Mouse (Mus musculus) CD4-positive, CD25-positive, alpha-beta regulatory T cell, adult 9 weeks (primary cell): ENCODE data around the gene Cfap58. TPM values are rescaled to one million over a fixed set of nuclear protein-coding genes. Genes with fewer than 3 reads are reported as not detected.

Experiments used
- polyA plus RNA-seq: library from polyadenylated mRNA; unstranded; fragments of 100-300 nt; shearing (Covaris generic); gene quantifications from one replicate; pipeline ENCODE4 v1.2.1, GENCODE M21; 2017

The Cfap58 gene
- polyA plus RNA-seq, result not detected

DNA sequence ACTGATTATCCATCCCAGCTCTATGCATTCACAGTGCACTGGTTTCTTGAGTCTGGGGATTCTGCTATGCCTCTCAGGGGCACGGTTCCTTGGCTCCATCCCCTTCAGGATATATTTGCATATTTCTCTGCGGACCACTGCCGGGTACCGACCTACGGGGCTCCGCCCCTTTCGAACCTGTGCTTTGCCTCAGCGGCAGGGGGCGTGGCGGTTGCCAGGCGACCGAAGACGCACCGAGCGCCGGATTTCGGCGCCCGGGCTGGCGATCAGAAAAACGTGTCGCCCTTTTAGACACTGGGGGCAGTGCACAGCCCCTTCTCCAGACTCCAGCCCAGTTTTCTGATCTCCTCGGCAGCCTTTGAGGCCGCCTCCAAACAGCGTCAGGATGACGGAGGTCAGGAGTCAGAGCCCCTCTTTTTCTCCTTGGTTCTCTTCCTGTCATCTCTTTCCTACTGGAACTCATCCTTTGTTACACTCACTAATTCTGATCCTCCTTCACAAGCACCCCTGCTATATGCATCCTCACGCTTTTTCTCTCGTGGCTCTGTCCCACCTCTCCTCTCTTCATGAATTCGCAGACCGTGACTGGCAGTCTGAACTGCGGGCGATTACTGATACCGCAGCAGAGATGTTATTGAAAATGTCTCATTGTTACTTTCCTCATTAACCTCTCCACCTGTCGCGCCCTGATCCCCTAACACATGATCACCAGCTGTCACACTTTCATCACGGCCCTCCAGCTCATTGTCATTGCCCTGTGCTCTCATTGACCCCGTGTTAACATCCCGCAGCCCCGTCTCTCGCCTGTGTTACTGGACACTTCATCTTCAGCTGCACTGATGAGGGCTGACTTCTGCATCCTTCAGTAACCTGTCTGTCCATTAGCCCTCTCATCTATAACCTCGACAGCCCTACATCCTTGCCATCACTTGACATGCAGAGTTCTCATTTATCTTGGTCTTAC, at the start of gene Cfap58:
TSS of gene Cfap58 (plus strand) at position 233 of the 964 bp plus-strand sequence.

DNA sequence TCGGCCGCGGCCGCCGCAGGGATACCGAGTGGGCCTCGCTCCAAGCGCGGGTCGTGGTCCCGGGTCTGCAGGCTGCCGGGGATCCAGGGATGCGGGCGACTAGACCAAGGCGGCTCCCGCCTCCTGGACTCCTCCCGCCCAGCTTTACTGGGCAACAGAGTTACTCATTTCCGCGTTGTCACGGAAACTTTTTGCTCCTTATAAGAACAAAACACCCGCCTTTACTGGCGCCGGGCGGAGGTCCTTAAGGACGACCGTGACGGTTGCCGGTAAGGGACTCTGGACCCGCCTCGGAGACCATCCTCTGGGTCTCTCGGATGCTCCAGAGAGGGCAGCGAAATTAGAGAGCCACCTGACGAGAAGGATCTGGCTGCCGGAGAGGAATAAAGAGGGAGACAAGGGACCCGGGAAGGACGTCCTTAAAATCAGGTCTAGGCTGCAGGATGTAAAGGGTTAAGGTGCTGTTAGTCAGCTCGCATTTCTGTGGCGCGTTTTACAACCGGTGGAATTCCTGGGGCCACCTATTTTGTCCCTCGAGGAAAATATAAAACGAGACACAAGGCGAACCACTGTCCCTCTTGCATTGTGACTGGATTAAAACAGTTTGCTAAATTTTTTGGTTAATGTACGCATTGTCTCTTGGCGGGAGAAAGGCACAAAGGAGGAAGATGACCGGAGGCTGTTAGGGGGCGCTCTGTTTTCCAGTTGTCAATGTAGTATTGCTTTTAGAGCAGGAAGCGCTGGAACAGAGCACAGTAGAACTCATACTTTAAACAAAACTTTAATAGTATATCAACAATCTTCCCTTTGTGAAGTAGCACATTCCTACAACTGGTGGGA, 18.1 kb upstream of the Cfap58 start, which contains the start of the genes Cfap43 and Itprip:
TSS of gene Cfap43 (minus strand) at position 162 of the 840 bp plus-strand sequence.
TSS of gene Itprip (minus strand) at position 174 of the 840 bp plus-strand sequence.

Other genes starting within 250 kb of the Cfap58 start
- not detected for gene Col17a1, start 245.6 kb upstream of the Cfap58 start, polyA plus RNA-seq
- 175 TPM for gene Sfr1, start 206.0 kb upstream of the Cfap58 start, polyA plus RNA-seq
- gene Gsto1, start 82.7 kb upstream of the Cfap58 start, polyA plus RNA-seq, result 95.8 TPM
- 0.56 TPM for gene Gsto2, start 72.1 kb upstream of the Cfap58 start, polyA plus RNA-seq
- 0.30 TPM for gene Cfap43, start 18.4 kb upstream of the Cfap58 start, polyA plus RNA-seq
- 55.5 TPM for gene Itprip, start 18.4 kb upstream of the Cfap58 start, polyA plus RNA-seq